Mouse (Mus musculus) macrophage (primary cell): Measurements from ENCODE around the gene Olfr1378. TPM values are rescaled to one million over a fixed set of nuclear protein-coding genes. Genes with fewer than 3 reads are reported as not detected.

ENCODE experiments used
- H3K27ac ChIP-seq: fragments of 350-480 bp; formaldehyde crosslinking; 2 replicates; pipeline ENCODE4 v1.9.0; 2021
- H3K36me3 ChIP-seq: fragments of 350-480 bp; formaldehyde crosslinking; 2 replicates; pipeline ENCODE4 v1.9.0; 2021; ENCODE audit errors: inconsistent target
- H3K4me3 ChIP-seq: fragments of 350-480 bp; formaldehyde crosslinking; 2 replicates; pipeline ENCODE4 v1.9.0; 2021; ENCODE audit errors: inconsistent target
- H3K79me2 ChIP-seq: fragments of 350-480 bp; formaldehyde crosslinking; 2 replicates; pipeline ENCODE4 v1.9.0; 2021; ENCODE audit errors: inconsistent target
- WGBS: methylation state at CpG from one replicate; pipeline ENCODE4 v1.1.7; 2026; ENCODE audit warnings: inconsistent platforms; ENCODE audit not compliant: missing documents; 5-methylcytosine and 5-hydroxymethylcytosine counted together
- polyA plus RNA-seq: library from polyadenylated mRNA; stranded (reverse); fragments of 250-400 nt; gene quantifications from 3 replicates; pipeline ENCODE4 v1.2.4, GENCODE M21; 2018; ENCODE audit warnings: inconsistent platforms

The Olfr1378 gene
- polyA plus RNA-seq, 1 experiment from 2014 or later, result not detected

DNA sequence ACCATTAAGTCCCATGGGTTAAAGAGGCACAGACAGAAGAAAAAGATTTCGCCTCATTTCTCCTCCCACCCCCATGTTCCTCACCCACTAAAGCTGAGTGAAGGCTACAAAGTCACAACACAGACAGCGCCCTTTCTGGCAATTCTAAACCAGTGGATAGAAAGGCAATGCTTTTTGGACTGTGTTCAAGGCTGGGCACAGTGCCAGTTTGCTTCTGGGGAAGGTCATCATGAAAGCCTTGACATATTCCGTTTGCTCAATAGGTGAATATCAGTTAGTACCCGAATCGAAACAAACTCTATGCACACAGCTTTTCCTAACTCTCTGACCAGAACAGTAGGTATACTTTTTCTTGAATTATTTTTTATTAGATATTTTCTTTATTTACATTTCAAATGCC, 45.5 kb downstream of the Olfr1378 start:
- Histone ChIP-seq H3K27ac (no peak overlapping the region), H3K4me3 (no peak overlapping the region), H3K79me2 (no peaks in the 10 kb centered on the region), H3K36me3 (no peaks in the 10 kb centered on the region)
- 85% methylated on average over 5 of the region's 5 CpGs for WGBS

DNA sequence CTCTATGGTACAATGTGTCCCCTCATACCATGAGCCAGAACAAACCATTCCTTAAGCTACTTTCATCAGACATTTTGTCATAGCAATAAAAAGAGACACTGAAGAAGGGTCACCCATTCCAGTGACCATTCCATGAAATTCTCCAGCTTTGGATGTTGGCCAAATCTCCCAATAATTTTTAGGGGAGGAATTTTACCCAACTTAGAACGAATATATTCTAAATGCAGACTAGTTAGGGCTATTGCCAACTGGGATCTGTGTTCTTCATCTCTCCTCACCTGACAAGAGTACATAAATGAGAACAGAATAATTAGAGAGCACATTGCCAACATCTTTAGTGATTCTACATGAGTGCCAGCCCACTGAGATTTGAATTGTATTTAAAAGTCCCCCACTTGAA, 47.6 kb downstream of the Olfr1378 start, which contains the start of gene Olfr54:
Gene Olfr54, plus strand, starts transcription at position 301 of the 400 bp plus-strand sequence.
- WGBS, result 55% methylated on average over 1 of the region's 1 CpGs

DNA sequence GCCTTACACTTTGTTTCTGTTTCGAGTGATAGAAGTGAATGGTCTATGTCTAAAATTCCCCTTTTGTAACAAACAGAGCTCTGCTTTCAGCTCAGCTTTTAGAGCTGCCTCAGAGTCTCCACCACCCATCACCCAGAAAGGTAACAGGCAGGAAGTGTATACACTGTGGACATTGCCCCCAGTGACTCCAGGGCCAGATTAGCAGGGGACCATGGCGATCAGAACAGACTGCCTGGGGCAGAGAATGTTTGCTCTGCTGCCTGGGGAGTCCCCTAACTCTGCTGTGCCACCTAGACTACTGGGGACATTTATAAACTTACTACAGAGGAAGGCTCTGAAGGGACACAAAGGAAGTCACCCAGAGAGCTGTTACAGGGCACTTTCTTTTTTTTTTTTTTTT, 50.0 kb downstream of the Olfr1378 start:
- H3K4me3 ChIP-seq, result no peak overlapping the region
- WGBS, result 64% methylated on average over 2 of the region's 2 CpGs

More for the DNA sequence above, 47.6 kb downstream of the Olfr1378 start, which contains the start of gene Olfr54:
- Histone ChIP-seq H3K27ac (no peak within 1 kb of the TSS), H3K36me3 (no peaks in the 10 kb centered on the region), H3K4me3 (no peak within 1 kb of the TSS), H3K79me2 (no peaks in the 10 kb centered on the region)

More for the DNA sequence above, 50.0 kb downstream of the Olfr1378 start:
- Histone ChIP-seq H3K27ac (no peak overlapping the region), H3K79me2 (no peaks in the 10 kb centered on the region), H3K36me3 (no peaks in the 10 kb centered on the region)

Other genes with a start within 250 kb of the Olfr1378 start
- 0.09 to 0.16 TPM in 2 of 3 replicates, not detected in the other for gene Zfp354c, start 138.8 kb upstream of the Olfr1378 start, polyA plus RNA-seq
- not detected in 3 replicates for gene Zfp879, start 125.0 kb upstream of the Olfr1378 start, polyA plus RNA-seq
- gene Grm6, start 115.8 kb upstream of the Olfr1378 start, polyA plus RNA-seq, result not detected in 3 replicates
- gene Zfp454, start 78.9 kb upstream of the Olfr1378 start, polyA plus RNA-seq, result not detected in 3 replicates
- gene Zfp2, start 50.4 kb upstream of the Olfr1378 start, polyA plus RNA-seq, result 0.23 to 0.42 TPM (median 0.36 TPM) in 3 replicates
- not detected in 3 replicates for gene Zfp354b, start 34.9 kb upstream of the Olfr1378 start, polyA plus RNA-seq
- not detected in 3 replicates for gene 4933414I15Rik, start 22.8 kb upstream of the Olfr1378 start, polyA plus RNA-seq
- gene Prop1, start 12.8 kb upstream of the Olfr1378 start, polyA plus RNA-seq, result not detected in 3 replicates
- not detected in 3 replicates for gene Olfr1377, start 15.4 kb downstream of the Olfr1378 start, polyA plus RNA-seq
- gene Olfr51, start 37.1 kb downstream of the Olfr1378 start, polyA plus RNA-seq, result not detected in 3 replicates
- not detected in 3 replicates for gene Olfr54, start 47.7 kb downstream of the Olfr1378 start, polyA plus RNA-seq
- gene Olfr1375, start 81.6 kb downstream of the Olfr1378 start, polyA plus RNA-seq, result not detected in 3 replicates
- gene Zfp354a, start 92.7 kb downstream of the Olfr1378 start, polyA plus RNA-seq, result 0.07 TPM in 1 of 3 replicates, not detected in the others